Mouse (Mus musculus): Measurements from ENCODE around the gene Gm21921.
"Not testable (repeated sequence)": the region's sequence is repeated elsewhere in the genome, so short reads cannot be mapped to it uniquely, and the experiment has no call there.

Gm21921 gene

DNA sequence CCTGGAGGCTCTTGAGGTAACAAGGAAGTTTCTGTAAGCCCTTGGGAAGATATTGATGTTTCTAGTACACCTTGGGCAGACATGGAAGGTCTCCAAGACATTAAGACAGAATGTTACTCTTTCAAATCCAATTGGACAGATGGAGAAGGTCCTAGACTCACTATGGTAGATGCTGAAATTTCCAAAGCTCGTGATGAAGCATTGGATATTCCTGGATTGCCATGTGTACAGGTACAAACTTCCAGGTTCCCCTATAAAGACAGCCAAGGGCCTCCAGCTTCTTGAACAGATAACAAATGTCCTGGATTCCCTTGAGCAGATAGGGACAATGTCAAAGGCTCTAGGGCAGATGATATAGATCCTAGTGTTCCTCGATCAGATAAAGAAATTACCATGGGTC is at the start of gene Gm21921:
TSS of gene Gm21921 (minus strand) at position 101 of the 400 bp plus-strand sequence.
- DNase-seq: not testable (repeated sequence)
